Mouse (Mus musculus) left cerebral cortex, adult 11 months (tissue): Measurements from ENCODE around the gene Gm12216.
"Not testable (repeated sequence)": the region's sequence is repeated elsewhere in the genome, so short reads cannot be mapped to it uniquely, and the experiment has no call there.

Source experiments
- DNase-seq: peaks from one replicate; pipeline ENCODE4 v3.0.0; 2022; ENCODE audit warnings: low spot score

Gm12216 gene

GRCm38 (mm10) chr11:53858761-53859580, at the start of gene Gm12216:
TSS of gene Gm12216 (minus strand) at chr11:53859256.
- DNase-seq, result not testable (repeated sequence)

GRCm38 (mm10) chr11:53908686-53909085, 49.6 kb upstream of the Gm12216 start:
- DNase-seq, result no peak

- DNase-seq, result no peak
Measured at GRCm38 (mm10) chr11:53904534-53904925, 45.5 kb upstream of the Gm12216 start.

GRCm38 (mm10) chr11:53903781-53904533, 44.9 kb upstream of the Gm12216 start:
- DNase-seq, result no peak

- DNase-seq, result no peak
Measured at GRCm38 (mm10) chr11:53902741-53903140, 43.7 kb upstream of the Gm12216 start.

- no peak for DNase-seq
Measured at GRCm38 (mm10) chr11:53900991-53901390, 41.9 kb upstream of the Gm12216 start.

GRCm38 (mm10) chr11:53899981-53900380, 40.9 kb upstream of the Gm12216 start:
- DNase-seq, result no peak

GRCm38 (mm10) chr11:53899004-53899403, 39.9 kb upstream of the Gm12216 start:
- DNase-seq, result no peak

- DNase-seq, result no peak
Measured at GRCm38 (mm10) chr11:53896935-53897334, 37.9 kb upstream of the Gm12216 start.

- no peak for DNase-seq
Measured at GRCm38 (mm10) chr11:53893451-53893850, 34.4 kb upstream of the Gm12216 start.

- no peak for DNase-seq
Measured at GRCm38 (mm10) chr11:53892716-53893416, 33.8 kb upstream of the Gm12216 start.

GRCm38 (mm10) chr11:53891505-53892451, 32.7 kb upstream of the Gm12216 start, which contains the start of gene Slc22a5:
TSS of gene Slc22a5 (minus strand) at chr11:53891660.
- DNase-seq, result peak; percentile 98

GRCm38 (mm10) chr11:53890906-53891504, 31.9 kb upstream of the Gm12216 start:
- no peak for DNase-seq

GRCm38 (mm10) chr11:53890225-53890624, 31.2 kb upstream of the Gm12216 start:
- DNase-seq, result no peak

GRCm38 (mm10) chr11:53889091-53889645, 30.1 kb upstream of the Gm12216 start:
- DNase-seq, result no peak

GRCm38 (mm10) chr11:53888242-53888641, 29.2 kb upstream of the Gm12216 start:
- DNase-seq, result no peak

GRCm38 (mm10) chr11:53883287-53883686, 24.2 kb upstream of the Gm12216 start:
- no peak for DNase-seq

- not testable (repeated sequence) for DNase-seq
Measured at GRCm38 (mm10) chr11:53878096-53878495, 19.0 kb upstream of the Gm12216 start.

GRCm38 (mm10) chr11:53876488-53876887, 17.4 kb upstream of the Gm12216 start:
- no peak for DNase-seq

GRCm38 (mm10) chr11:53874706-53875105, 15.7 kb upstream of the Gm12216 start:
- DNase-seq, result no peak
